Mouse (Mus musculus) CH12.LX (cell line): ENCODE data around the gene Med15. TPM values are rescaled to one million over a fixed set of nuclear protein-coding genes. Genes with fewer than 3 reads are reported as not detected.

Source experiments
- DNase-seq: peaks from one replicate; pipeline ENCODE4 v3.0.0-alpha.2; 2013; ENCODE audit errors: extremely low read depth
- H3K27ac ChIP-seq: 2 replicates; pipeline ENCODE4 v1.5.1; 2012; ENCODE audit warnings: low read depth, mild to moderate bottlenecking, control low read depth, moderate library complexity; ENCODE audit not compliant: insufficient read depth
- H3K27me3 ChIP-seq: replicated peaks from 2 replicates; pipeline ENCODE3; 2012; ENCODE audit warnings: inconsistent platforms
- H3K36me3 ChIP-seq, 2 experiments: replicated peaks in 1 of 2; 2 replicates each; pipeline versions ENCODE3 to v1.6.1; 2012; ENCODE audit warnings: inconsistent platforms in 1 of 2, low read length in 1 of 2, mild to moderate bottlenecking in 1 of 2, mixed read lengths in 1 of 2, moderate library complexity in 1 of 2; ENCODE audit not compliant: control insufficient read depth in 1 of 2, insufficient read depth in 1 of 2
- H3K4me1 ChIP-seq, 2 experiments: 2 replicates each; pipeline ENCODE4 v1.6.1; 2012; ENCODE audit warnings: inconsistent platforms in 1 of 2, moderate library complexity in 1 of 2; ENCODE audit not compliant: insufficient read depth in 2 of 2, control insufficient read depth in 1 of 2
- H3K4me2 ChIP-seq: 2 replicates; pipeline ENCODE4 v1.6.1; 2012; ENCODE audit warnings: low read depth, mild to moderate bottlenecking, control low read depth; ENCODE audit not compliant: poor library complexity, insufficient read depth, severe bottlenecking
- H3K4me3 ChIP-seq, 3 experiments: fragments of 150-350 bp in 1 of 3; sonication (generic) in 1 of 3; replicated peaks in 1 of 3; 2 replicates each; pipeline versions ENCODE3 to v1.5.1; 2011 to 2012; ENCODE audit warnings: low read depth in 2 of 3, low read length in 2 of 3, mild to moderate bottlenecking in 2 of 3, moderate library complexity in 2 of 3, control low read depth in 1 of 3, improper control_type of control experiment in 1 of 3, inconsistent platforms in 1 of 3, mixed read lengths in 1 of 3; ENCODE audit not compliant: poor library complexity in 1 of 3
- H3K79me2 ChIP-seq: replicated peaks from 2 replicates; pipeline ENCODE4 v1.6.1; 2012; ENCODE audit warnings: mild to moderate bottlenecking, moderate library complexity; ENCODE audit not compliant: control insufficient read depth, poor library complexity, insufficient read depth, severe bottlenecking; ENCODE audit errors: extremely low read depth
- H3K9ac ChIP-seq: 2 replicates; pipeline ENCODE4 v1.6.1; 2012; ENCODE audit warnings: low read depth, mild to moderate bottlenecking, control low read depth, moderate library complexity; ENCODE audit not compliant: insufficient read depth
- H3K9me3 ChIP-seq: replicated peaks from 2 replicates; pipeline ENCODE3; 2012; ENCODE audit warnings: low read length, inconsistent platforms, mixed read lengths
- CHD2 ChIP-seq: IDR thresholded peaks from 2 replicates; pipeline ENCODE4 v1.6.1; 2011; ENCODE audit warnings: low read length, improper control_type of control experiment
- CTCF ChIP-seq, 2 experiments: IDR thresholded peaks in 1 of 2; conservative IDR thresholded peaks in 1 of 2; 2 replicates each; pipeline ENCODE4 v1.5.1; 2011 to 2012; ENCODE audit warnings: low read depth in 2 of 2, low read length in 2 of 2, improper control_type of control experiment in 1 of 2, inconsistent platforms in 1 of 2, mild to moderate bottlenecking in 1 of 2, moderate library complexity in 1 of 2
- E2F4 ChIP-seq: IDR thresholded peaks from 2 replicates; pipeline ENCODE4 v1.6.1; 2011; ENCODE audit warnings: low read depth, low read length, improper control_type of control experiment; ENCODE audit not compliant: insufficient replicate concordance
- ETS1 ChIP-seq: conservative IDR thresholded peaks from 2 replicates; pipeline ENCODE4 v1.6.1; 2012; ENCODE audit warnings: low read depth, mild to moderate bottlenecking, inconsistent platforms, low read length, improper control_type of control experiment, moderate library complexity
- GABPA ChIP-seq: IDR thresholded peaks from 2 replicates; pipeline ENCODE4 v1.6.1; 2012; ENCODE audit warnings: low read depth, low read length, improper control_type of control experiment, inconsistent platforms; ENCODE audit not compliant: insufficient replicate concordance
- HCFC1 ChIP-seq: IDR thresholded peaks from 2 replicates; pipeline ENCODE4 v1.6.1; 2012; ENCODE audit warnings: low read depth, mild to moderate bottlenecking, inconsistent platforms, low read length, improper control_type of control experiment
- IRF4 ChIP-seq: IDR thresholded peaks from 2 replicates; pipeline ENCODE4 v1.6.1; 2014; ENCODE audit warnings: low read depth, mild to moderate bottlenecking, inconsistent platforms, low read length, improper control_type of control experiment
- JUN ChIP-seq: IDR thresholded peaks from 2 replicates; pipeline ENCODE4 v1.6.1; 2011; ENCODE audit warnings: low read depth, mild to moderate bottlenecking, low read length, improper control_type of control experiment, moderate library complexity; ENCODE audit not compliant: insufficient read depth
- MAX ChIP-seq: IDR thresholded peaks from 2 replicates; pipeline ENCODE4 v1.6.1; 2011; ENCODE audit warnings: low read length, improper control_type of control experiment
- MEF2A ChIP-seq: IDR thresholded peaks from 2 replicates; pipeline ENCODE4 v1.6.1; 2014; ENCODE audit warnings: low read depth, mild to moderate bottlenecking, inconsistent platforms, low read length, improper control_type of control experiment, borderline replicate concordance
- POLR2AphosphoS2 ChIP-seq: IDR thresholded peaks from 2 replicates; pipeline ENCODE4 v1.6.1; 2011; ENCODE audit warnings: low read depth, low read length, improper control_type of control experiment
- RAD21 ChIP-seq: IDR thresholded peaks from 2 replicates; pipeline ENCODE4 v1.6.1; 2011; ENCODE audit warnings: low read depth, mild to moderate bottlenecking, low read length, improper control_type of control experiment, moderate library complexity
- RCOR1 ChIP-seq: conservative IDR thresholded peaks from 2 replicates; pipeline ENCODE4 v1.6.1; 2012; ENCODE audit warnings: low read depth, mild to moderate bottlenecking, inconsistent platforms, low read length, improper control_type of control experiment
- TBP ChIP-seq: conservative IDR thresholded peaks from 2 replicates; pipeline ENCODE4 v1.6.1; 2011; ENCODE audit warnings: low read depth, low read length, improper control_type of control experiment
- TCF12 ChIP-seq: IDR thresholded peaks from 2 replicates; pipeline ENCODE4 v1.6.1; 2014; ENCODE audit warnings: low read depth, mild to moderate bottlenecking, inconsistent platforms, low read length, improper control_type of control experiment
- USF2 ChIP-seq: conservative IDR thresholded peaks from 2 replicates; pipeline ENCODE4 v1.6.1; 2011; ENCODE audit warnings: low read depth, low read length, improper control_type of control experiment
- ZMIZ1 ChIP-seq: IDR thresholded peaks from 2 replicates; pipeline ENCODE4 v1.6.1; 2012; ENCODE audit warnings: low read depth, mild to moderate bottlenecking, inconsistent platforms, low read length, improper control_type of control experiment
- dilution Hi-C: fragments of 300-500 bp; cut with MboI; formaldehyde crosslinking; loops from 2 replicates; pipeline ENCODE4 v1.14.3; 2020; ENCODE audit warnings: low sequenced_read_pairs; ENCODE audit not compliant: extremely low pct_unique_long_range_greater_than_20kb, extremely low pct_ligation_motif_present
- in situ Hi-C: fragments of 300-500 bp; cut with MboI; formaldehyde crosslinking; loops from 3 replicates; pipeline ENCODE4 v1.14.3; 2019; ENCODE audit warnings: low sequenced_read_pairs, low pct_ligation_motif_present, low pct_unique_long_range_greater_than_20kb, mixed read lengths
- polyA plus RNA-seq: library from polyadenylated mRNA; unstranded; fragments of >175 nt; gene quantifications from 2 replicates; pipeline ENCODE4 v1.2.1, GENCODE M21; 2012; ENCODE audit warnings: low read depth; ENCODE audit not compliant: insufficient read length
- total RNA-seq, 2 experiments: library from RNA; depleted of rRNA; stranded (reverse); fragments of 300-350 nt in 1 of 2; fragments of >200 nt in 1 of 2; gene quantifications; 2 replicates each; pipeline ENCODE4 v1.2.3; 2012 to 2014

Gene Med15
- total and polyA plus RNA-seq, 3 experiments: 20.1 to 78.1 (median 42.6) TPM

- peaks cover 67 to 96% of the 10 kb centered on the region in 2 experiments for H3K36me3 ChIP-seq
- H3K4me3 ChIP-seq: no peak overlapping the region
- H3K27me3 ChIP-seq: no peaks in the 10 kb centered on the region
- in situ Hi-C loops (no loop called here), dilution Hi-C loops (no loop called here)
- H3K4me2 ChIP-seq: no peak overlapping the region
- H3K79me2 ChIP-seq: no peaks in the 10 kb centered on the region
- TF ChIP-seq RCOR1 (no peak), RAD21 (no peak), CTCF (conservative IDR thresholded peaks at IDR 0.05 in 1 of 2, IDR thresholded peaks at IDR 0.05 in 1 of 2; ENCODE audit: low read depth in 2 of 2, low read length in 2 of 2) (no peak), E2F4 (no peak), CHD2 (no peak), HCFC1 (no peak), POLR2AphosphoS2 (no peak), ETS1 (no peak), TCF12 (no peak), TBP (no peak), IRF4 (no peak), JUN (no peak)
- no peak for DNase-seq
- H3K27ac ChIP-seq: no peak overlapping the region
- H3K4me1 ChIP-seq: peaks cover 0 to 10% of the 10 kb centered on the region in 2 experiments; a peak in 1 of 4 replicates
- H3K9ac ChIP-seq: no peak overlapping the region
- H3K9me3 ChIP-seq: no peaks in the 10 kb centered on the region
Measured at GRCm38 (mm10) chr16:17650711-17651110, 82.0 kb downstream of the Med15 start.

- no peak overlapping the region for H3K4me2 ChIP-seq
- dilution Hi-C loops: no loop called here
- no peaks in the 10 kb centered on the region for H3K27me3 ChIP-seq
- no peak overlapping the region for H3K4me3 ChIP-seq
- no peaks in the 10 kb centered on the region for H3K79me2 ChIP-seq
- H3K9ac ChIP-seq: no peak overlapping the region
- H3K36me3 ChIP-seq: peaks cover 60 to 93% of the 10 kb centered on the region in 2 experiments
- H3K4me1 ChIP-seq: peaks cover 0 to 10% of the 10 kb centered on the region in 2 experiments; a peak in 1 of 4 replicates
- no peak for DNase-seq
- no peak for TF ChIP-seq GABPA
- no peak for TF ChIP-seq USF2
- TF ChIP-seq MAX: no peak
- no peak for TF ChIP-seq MEF2A
- no peak for TF ChIP-seq ZMIZ1
- TF ChIP-seq, all 38 proteins: peak for 0
- H3K9me3 ChIP-seq: no peaks in the 10 kb centered on the region
- in situ Hi-C loops: no loop called here
- no peak overlapping the region for H3K27ac ChIP-seq
Measured at GRCm38 (mm10) chr16:17649925-17650605, 82.6 kb downstream of the Med15 start.
